In genomic region chr5:124480119-124480518, GRCm38 (mm10) we compare ENCODE assay signal across 1 mouse cellular context.
TF ChIP-seq lines count a peak whose summit lies in the region.

No protein-coding gene starts in this region.

TF ChIP-seq in CH12.LX, 34 proteins besides CTCF, POLR2A, EP300 and RAD21:
- TF ChIP-seq IRF4 (IDR thresholded peaks at IDR 0.05; ENCODE audit: low read depth, low read length), result peak; percentile 79
- peak; percentile 78 for TF ChIP-seq BHLHE40 (IDR thresholded peaks at IDR 0.05; ENCODE audit: low read depth, low read length)
- TF ChIP-seq MAZ (IDR thresholded peaks at IDR 0.05; ENCODE audit: low read depth, low read length), result no peak
- peak; percentile 61; the same call in 1 of the 2 replicates for TF ChIP-seq MYC (IDR thresholded peaks at IDR 0.05; ENCODE audit: low read depth, low read length)
- TF ChIP-seq PAX5 (IDR thresholded peaks at IDR 0.05; ENCODE audit: low read length), result no peak
- TF ChIP-seq SIN3A (IDR thresholded peaks at IDR 0.05; ENCODE audit: low read length), result peak; percentile 85
- peak; percentile 99 for TF ChIP-seq ZNF384 (IDR thresholded peaks at IDR 0.05; ENCODE audit: low read depth, low read length)
- TF ChIP-seq JUND (conservative IDR thresholded peaks at IDR 0.05; ENCODE audit: low read depth, low read length), result 0 out of 2 replicates have a peak, but pooled peaks have one; percentile 29
- 0 out of 2 replicates have a peak, but pooled peaks have one; percentile 10 for TF ChIP-seq CHD2 (IDR thresholded peaks at IDR 0.05; ENCODE audit: low read length)
- TF ChIP-seq ZC3H11A (IDR thresholded peaks at IDR 0.05; ENCODE audit: low read depth, low read length), result no peak
- no peak for TF ChIP-seq MAFK (IDR thresholded peaks at IDR 0.05; ENCODE audit: insufficient replicate concordance, low read length)
- TF ChIP-seq NELFE (IDR thresholded peaks at IDR 0.05; ENCODE audit: low read depth, low read length), result no peak
- peak; percentile 77 for TF ChIP-seq TCF12 (IDR thresholded peaks at IDR 0.05; ENCODE audit: low read depth, low read length)
- no peak for TF ChIP-seq E2F4 (IDR thresholded peaks at IDR 0.05; ENCODE audit: insufficient replicate concordance, low read depth, low read length)
- no peak for TF ChIP-seq USF1 (IDR thresholded peaks at IDR 0.05; ENCODE audit: low read depth, low read length)
- TF ChIP-seq UBTF (IDR thresholded peaks at IDR 0.05; ENCODE audit: low read depth, low read length), result no peak
- peak; percentile 96 for TF ChIP-seq ETS1 (conservative IDR thresholded peaks at IDR 0.05; ENCODE audit: low read depth, low read length)
- TF ChIP-seq MEF2A (IDR thresholded peaks at IDR 0.05; ENCODE audit: borderline replicate concordance, low read depth, low read length), result no peak
- TF ChIP-seq ZMIZ1 (IDR thresholded peaks at IDR 0.05; ENCODE audit: low read depth, low read length), result no peak
- TF ChIP-seq SMC3 (IDR thresholded peaks at IDR 0.05; ENCODE audit: low read depth, low read length), result no peak
- TF ChIP-seq ELF1 (IDR thresholded peaks at IDR 0.05; ENCODE audit: low read depth, low read length), result 0 out of 2 replicates have a peak, but pooled peaks have one; percentile 29
- TF ChIP-seq TBP (conservative IDR thresholded peaks at IDR 0.05; ENCODE audit: low read depth, low read length), result 0 out of 2 replicates have a peak, but pooled peaks have one; percentile 51
- no peak for TF ChIP-seq GABPA (IDR thresholded peaks at IDR 0.05; ENCODE audit: insufficient replicate concordance, low read depth, low read length)
